ENCODE assay signal across 9 mouse cellular contexts in genomic region chr8:8994008-8994407, GRCm38 (mm10).
A peak's percentile ranks its signal among the peaks of the same experiment; 100 is the strongest.
DNase-seq lines count a peak whose midpoint lies in the region; ATAC-seq lines count a peak whose summit lies in the region.
"Had no signal": no experiment of that assay in that cellular context is flagged by ENCODE, and none has a peak within 500 bp of the region (broad histone marks: within the 10 kb centered on the region; RNA-seq: fewer than 3 reads in every experiment).

No protein-coding gene starts in this region.

- H3K4me3 ChIP-seq in forebrain, embryonic 15.5 days: no peak overlapping the region
- H3K4me3 ChIP-seq in liver, embryonic 12.5 days: no peak overlapping the region

- no peaks in the 10 kb centered on the region for H3K9me3 ChIP-seq in forebrain, embryonic 15.5 days
- H3K9me3 ChIP-seq in liver, embryonic 12.5 days (replicated peaks): no peaks in the 10 kb centered on the region

- peak overlapping the region; percentile 75 for H3K4me2 ChIP-seq in forebrain, embryonic 15.5 days (replicated peaks)
- H3K4me2 ChIP-seq in liver, embryonic 12.5 days: no peak overlapping the region

- peak overlapping the region; percentile 53; the same call in 1 of the 2 replicates for H3K27ac ChIP-seq in forebrain, embryonic 15.5 days (replicated peaks)
- H3K27ac ChIP-seq in liver, embryonic 12.5 days: no peak overlapping the region

- H3K36me3 ChIP-seq in forebrain, embryonic 15.5 days: no peaks in the 10 kb centered on the region
- H3K36me3 ChIP-seq in liver, embryonic 12.5 days: no peaks in the 10 kb centered on the region

- peak; percentile 33 for DNase-seq in left cerebral cortex, adult 11 months (ENCODE audit: low spot score)
- DNase-seq in left cerebral cortex, postnatal 4 days: no peak
- DNase-seq in left cerebral cortex, adult 9 months (ENCODE audit: low spot score in 2 of 2): peak; percentile 51 to 53
- peak; percentile 26 to 68 for DNase-seq in right cerebral cortex, postnatal 36 days (ENCODE audit: low spot score in 2 of 2)
- no peak for DNase-seq in gastrocnemius, adult 8-10 months (ENCODE audit: low spot score in 2 of 2)
- no peak for DNase-seq in testis, postnatal 14 days (ENCODE audit: low spot score)

- peak; percentile 9; the same call in 1 of the 2 replicates for ATAC-seq in forebrain, embryonic 15.5 days (replicated peaks)
- ATAC-seq in liver, embryonic 12.5 days: no peak
- ATAC-seq: Patski had no signal

- intact Hi-C loops in left cerebral cortex, postnatal 4 days (cut with DNase I): loop anchor here (5.0 to 10.0 kb wide), 2 partner anchors 181 to 332 kb away; partner anchors contain the start of gene Efnb2

- WGBS in forebrain, embryonic 15.5 days: 12% methylated on average over 7 of the region's 7 CpGs
- WGBS in liver, embryonic 12.5 days (ENCODE audit: insufficient replicate concordance): 34% methylated on average over 7 of the region's 7 CpGs

- no peaks in the 10 kb centered on the region for H3K27me3 ChIP-seq in forebrain, embryonic 15.5 days
- peaks cover 14% of the 10 kb centered on the region; the same call in 1 of the 2 replicates for H3K27me3 ChIP-seq in liver, embryonic 12.5 days (replicated peaks)
- H3K27me3 ChIP-seq: Patski had no signal

- H3K9ac ChIP-seq in forebrain, embryonic 15.5 days (replicated peaks): 0 out of 2 replicates have a peak overlapping the region, but pooled peaks have one; percentile 55
- no peak overlapping the region for H3K9ac ChIP-seq in liver, embryonic 12.5 days

- peaks cover 26% of the 10 kb centered on the region for H3K4me1 ChIP-seq in forebrain, embryonic 15.5 days
- H3K4me1 ChIP-seq in liver, embryonic 12.5 days: no peaks in the 10 kb centered on the region

Comparison
In these comparisons a context has a peak if more than half of its experiments do, and no peak if none do; other contexts are left out.
1. DNase-seq: peak in left cerebral cortex, adult 11 months (single experiment), left cerebral cortex, adult 9 months (2 of 2) and right cerebral cortex, postnatal 36 days (2 of 2); none in left cerebral cortex, postnatal 4 days (single experiment), gastrocnemius, adult 8-10 months (0 of 2) and testis, postnatal 14 days (single experiment).